Mouse (Mus musculus) WW6 (cell line): ENCODE data around the gene Gm10096.
"Not testable (repeated sequence)": the region's sequence is repeated elsewhere in the genome, so short reads cannot be mapped to it uniquely, and the experiment has no call there.

Experiments
- DNase-seq: peaks from one replicate; pipeline ENCODE4 v3.0.0-alpha.2; 2013; ENCODE audit warnings: low read depth, low spot score

The Gm10096 gene

GRCm38 (mm10) chrX:28954602-28955001, at the start of gene Gm10096:
Gm10096 (minus strand) TSS chrX:28954702.
- DNase-seq = not testable (repeated sequence)
